Mouse (Mus musculus) lung, embryonic 14.5 days (tissue): ENCODE data around the gene Klhl23. TPM values are rescaled to one million over a fixed set of nuclear protein-coding genes. Genes with fewer than 3 reads are reported as not detected.

Source experiments
- ATAC-seq: fragments of 200-750 bp; cut with Nextera tagmentation; 2 replicates; pipeline ENCODE4 v1.8.0; 2017; ENCODE audit warnings: mild to moderate bottlenecking, moderate TSS enrichment, moderate library complexity; ENCODE audit not compliant: insufficient read depth
- DNase-seq: peaks from one replicate; pipeline ENCODE4 v3.0.0-alpha.2; 2015
- H3K27ac ChIP-seq: fragments of 300-500 bp; sonication (generic); 2 replicates; pipeline ENCODE4 v1.5.1; 2014; ENCODE audit warnings: low read depth, mild to moderate bottlenecking, moderate library complexity
- H3K27me3 ChIP-seq: fragments of 300-500 bp; sonication (generic); 2 replicates; pipeline ENCODE4 v1.6.1; 2014; ENCODE audit warnings: low read length, control low read depth; ENCODE audit not compliant: insufficient read depth
- H3K36me3 ChIP-seq: fragments of 300-500 bp; sonication (generic); 2 replicates; pipeline ENCODE4 v1.6.1; 2014; ENCODE audit warnings: control low read depth; ENCODE audit not compliant: insufficient read depth
- H3K4me1 ChIP-seq: fragments of 300-500 bp; sonication (generic); 2 replicates; pipeline ENCODE4 v1.6.1; 2014; ENCODE audit warnings: antibody characterized with exemption, control low read depth; ENCODE audit not compliant: insufficient read depth
- H3K4me2 ChIP-seq: fragments of 300-500 bp; sonication (generic); 2 replicates; pipeline ENCODE4 v1.6.1; 2014; ENCODE audit warnings: mild to moderate bottlenecking
- H3K4me3 ChIP-seq: fragments of 300-500 bp; sonication (generic); 2 replicates; pipeline ENCODE4 v1.5.1; 2014; ENCODE audit warnings: low read depth, low read length
- H3K9ac ChIP-seq: fragments of 300-500 bp; sonication (generic); 2 replicates; pipeline ENCODE4 v1.6.1; 2014
- H3K9me3 ChIP-seq: fragments of 300-500 bp; sonication (generic); 2 replicates; pipeline ENCODE4 v1.6.1; 2016; ENCODE audit warnings: low read depth, low read length, control low read depth
- CTCF ChIP-seq: IDR thresholded peaks from 2 replicates; pipeline ENCODE4 v1.5.1; 2016; ENCODE audit warnings: antibody characterized with exemption, low read depth
- WGBS: fragments of 180-500 bp; shearing (Covaris S2); extraction: QIAGEN DNeasy Blood & Tissue Kit; methylation state at CpG from one replicate; pipeline ENCODE4 v1.1.7; 2014; 5-methylcytosine and 5-hydroxymethylcytosine counted together
- polyA plus RNA-seq: library from polyadenylated mRNA; unstranded; fragments of >200 nt; fragmentation: Nextera tagmentation; extraction: Ambion mirVana; gene quantifications from 2 replicates; pipeline ENCODE4 v1.2.1, GENCODE M21; 2014

The Klhl23 gene
- polyA plus RNA-seq, 1 experiment from 2014 or later = 39.6 TPM

GRCm38 (mm10) chr2:69856392-69856791 is 34.6 kb downstream of the Klhl23 start:
- peak; percentile 52 for DNase-seq

GRCm38 (mm10) chr2:69857882-69858281 is 36.1 kb downstream of the Klhl23 start:
- Histone ChIP-seq H3K4me3 (no peak overlapping the region), H3K36me3 (no peaks in the 10 kb centered on the region), H3K27ac (no peak overlapping the region), H3K27me3 (no peaks in the 10 kb centered on the region), H3K4me2 (no peak overlapping the region), H3K9ac (no peak overlapping the region), H3K4me1 (no peaks in the 10 kb centered on the region), H3K9me3 (no peaks in the 10 kb centered on the region)
- 76% methylated on average over 1 of the region's 1 CpGs for WGBS
- ATAC-seq (no peak), DNase-seq (peak; percentile 37)
- TF ChIP-seq CTCF = peak; percentile 25

More at GRCm38 (mm10) chr2:69856392-69856791, 34.6 kb downstream of the Klhl23 start:
- H3K9me3 ChIP-seq = no peaks in the 10 kb centered on the region
- peak overlapping the region; percentile 12; the same call in 1 of the 2 replicates for H3K4me2 ChIP-seq
- 25% methylated on average over 8 of the region's 8 CpGs for WGBS
- no peaks in the 10 kb centered on the region for H3K27me3 ChIP-seq
- no peak overlapping the region for H3K27ac ChIP-seq
- peak overlapping the region; percentile 29; the same call in 1 of the 2 replicates for H3K9ac ChIP-seq
- no peaks in the 10 kb centered on the region for H3K36me3 ChIP-seq
- TF ChIP-seq CTCF = peak; percentile 47
- H3K4me1 ChIP-seq = no peaks in the 10 kb centered on the region
- no peak overlapping the region for H3K4me3 ChIP-seq
- no peak for ATAC-seq

- peak overlapping the region; percentile 94; the same call in 1 of the 2 replicates for H3K27ac ChIP-seq
- WGBS = 9% methylated on average over 12 of the region's 13 CpGs
Measured at GRCm38 (mm10) chr2:69860972-69861452, 39.3 kb downstream of the Klhl23 start.

GRCm38 (mm10) chr2:69861485-69862091 is 39.8 kb downstream of the Klhl23 start, which contains the start of gene Ssb:
Gene Ssb, plus strand, starts transcription at chr2:69861562.
- no peak for TF ChIP-seq CTCF
- peak; percentile 96 for ATAC-seq

More at GRCm38 (mm10) chr2:69860972-69861452, 39.3 kb downstream of the Klhl23 start:
- Histone ChIP-seq H3K4me2 (peak overlapping the region; percentile 75), H3K9ac (peak overlapping the region; percentile 99), H3K36me3 (peaks cover 19% of the 10 kb centered on the region), H3K4me3 (peak overlapping the region; percentile 100), H3K27me3 (no peaks in the 10 kb centered on the region), H3K4me1 (no peaks in the 10 kb centered on the region), H3K9me3 (no peaks in the 10 kb centered on the region)
- no peak for TF ChIP-seq CTCF
- no peak for DNase-seq
- ATAC-seq = peak; percentile 71

GRCm38 (mm10) chr2:69862117-69862657 is 40.4 kb downstream of the Klhl23 start:
- Histone ChIP-seq H3K9me3 (no peaks in the 10 kb centered on the region), H3K4me3 (peak overlapping the region; percentile 100), H3K36me3 (peaks cover 27% of the 10 kb centered on the region), H3K27me3 (no peaks in the 10 kb centered on the region), H3K9ac (peak overlapping the region; percentile 99), H3K27ac (peak overlapping the region; percentile 94; the same call in 1 of the 2 replicates), H3K4me2 (peak overlapping the region; percentile 75), H3K4me1 (no peaks in the 10 kb centered on the region)
- ATAC-seq (no peak), DNase-seq (peak; percentile 19)
- under 1% methylated on average over 13 of the region's 13 CpGs for WGBS
- no peak for TF ChIP-seq CTCF

More at GRCm38 (mm10) chr2:69861485-69862091, 39.8 kb downstream of the Klhl23 start, which contains the start of gene Ssb:
- H3K4me2 ChIP-seq = peak within 1 kb of the TSS; percentile 75
- under 1% methylated on average over 61 of the region's 66 CpGs for WGBS
- no peaks in the 10 kb centered on the region for H3K9me3 ChIP-seq
- peaks cover 22% of the 10 kb centered on the region for H3K36me3 ChIP-seq
- H3K4me3 ChIP-seq = peak within 1 kb of the TSS; percentile 100
- peak within 1 kb of the TSS; percentile 99 for H3K9ac ChIP-seq
- peak within 1 kb of the TSS; percentile 94 for H3K27ac ChIP-seq
- no peaks in the 10 kb centered on the region for H3K27me3 ChIP-seq
- H3K4me1 ChIP-seq = no peaks in the 10 kb centered on the region
- peak; percentile 98 for DNase-seq

- Histone ChIP-seq H3K9ac (no peak overlapping the region), H3K27me3 (no peaks in the 10 kb centered on the region), H3K27ac (no peak overlapping the region), H3K4me3 (no peak overlapping the region), H3K9me3 (no peaks in the 10 kb centered on the region), H3K4me2 (0 out of 2 replicates have a peak overlapping the region, but pooled peaks have one; percentile 67), H3K4me1 (no peaks in the 10 kb centered on the region), H3K36me3 (no peaks in the 10 kb centered on the region)
- 71% methylated on average over 2 of the region's 2 CpGs for WGBS
- ATAC-seq = no peak
- DNase-seq = no peak
- TF ChIP-seq CTCF = peak; percentile 33
Measured at GRCm38 (mm10) chr2:69883990-69884391, 62.2 kb downstream of the Klhl23 start.

GRCm38 (mm10) chr2:69884581-69884980 is 62.8 kb downstream of the Klhl23 start:
- 46% methylated on average over 6 of the region's 6 CpGs for WGBS

More at GRCm38 (mm10) chr2:69884581-69884980, 62.8 kb downstream of the Klhl23 start:
- no peak for DNase-seq
- Histone ChIP-seq H3K36me3 (no peaks in the 10 kb centered on the region), H3K27me3 (no peaks in the 10 kb centered on the region), H3K27ac (no peak overlapping the region), H3K4me3 (peak overlapping the region; percentile 65), H3K9me3 (no peaks in the 10 kb centered on the region), H3K9ac (peak overlapping the region; percentile 89), H3K4me2 (peak overlapping the region; percentile 67), H3K4me1 (no peaks in the 10 kb centered on the region)
- TF ChIP-seq CTCF = no peak
- ATAC-seq = no peak
